Mouse (Mus musculus) granulocyte monocyte progenitor cell, adult 5-6 weeks (primary cell): ENCODE measurements around the gene Hs3st3b1. TPM values are rescaled to one million over a fixed set of nuclear protein-coding genes. Genes with fewer than 3 reads are reported as not detected.
A peak's percentile ranks its signal among the peaks of the same experiment; 100 is the strongest.

Experiments
- ATAC-seq: replicated peaks from 2 replicates; pipeline ENCODE4 v1.8.0; 2016; ENCODE audit warnings: mild to moderate bottlenecking, moderate TSS enrichment, inconsistent platforms; ENCODE audit not compliant: poor library complexity, severe bottlenecking
- total RNA-seq, 2 experiments: library from RNA; stranded (forward) in 1 of 2; stranded (reverse) in 1 of 2; fragments of 200-712, 200-1000 nt in 1 of 2; fragments of >200 nt in 1 of 2; fragmentation: Nextera tagmentation in 1 of 2; gene quantifications; 2 replicates each; pipeline ENCODE4 v1.2.3; 2014 to 2017

The Hs3st3b1 gene
- total RNA-seq, 2 experiments from 2014 or later = 0.36 to 0.52 TPM

- no peak for ATAC-seq
Measured at GRCm38 (mm10) chr11:63893557-63893956, 28.5 kb downstream of the Hs3st3b1 start.

- peak; percentile 50 for ATAC-seq
Measured at GRCm38 (mm10) chr11:63891479-63892020, 30.5 kb downstream of the Hs3st3b1 start.

GRCm38 (mm10) chr11:63883385-63883784, 38.7 kb downstream of the Hs3st3b1 start:
- no peak for ATAC-seq

- no peak for ATAC-seq
Measured at GRCm38 (mm10) chr11:63880296-63880695, 41.8 kb downstream of the Hs3st3b1 start.

- no peak for ATAC-seq
Measured at GRCm38 (mm10) chr11:63879261-63879660, 42.8 kb downstream of the Hs3st3b1 start.

- ATAC-seq = no peak
Measured at GRCm38 (mm10) chr11:63878616-63879015, 43.5 kb downstream of the Hs3st3b1 start.

GRCm38 (mm10) chr11:63862746-63863145, 59.3 kb downstream of the Hs3st3b1 start:
- no peak for ATAC-seq

- no peak for ATAC-seq
Measured at GRCm38 (mm10) chr11:63861982-63862381, 60.1 kb downstream of the Hs3st3b1 start.

GRCm38 (mm10) chr11:63851041-63851730, 70.9 kb downstream of the Hs3st3b1 start:
- ATAC-seq = no peak

GRCm38 (mm10) chr11:63850261-63850660, 71.8 kb downstream of the Hs3st3b1 start:
- ATAC-seq = no peak

- ATAC-seq = no peak
Measured at GRCm38 (mm10) chr11:63845379-63845778, 76.7 kb downstream of the Hs3st3b1 start.

- no peak for ATAC-seq
Measured at GRCm38 (mm10) chr11:63844701-63845100, 77.4 kb downstream of the Hs3st3b1 start.

GRCm38 (mm10) chr11:63837526-63837925, 84.6 kb downstream of the Hs3st3b1 start:
- no peak for ATAC-seq

Other genes with a start within 250 kb of the Hs3st3b1 start
- 18.4 and 22.0 TPM in 2 replicates for gene Cox10, start 157.2 kb upstream of the Hs3st3b1 start, total RNA-seq (2014; fragmentation: Nextera tagmentation)
- gene Cox10, start 157.2 kb upstream of the Hs3st3b1 start, total RNA-seq (2017) = 19.7 and 29.1 TPM in 2 replicates